Mouse (Mus musculus) spleen, adult 2 months (tissue): ENCODE results near the gene Slc4a4.

Experiments
- CTCF ChIP-seq: fragments of 200-500 bp; IDR thresholded peaks from 2 replicates; pipeline ENCODE4 v1.5.1; 2011; ENCODE audit warnings: mild to moderate bottlenecking, inconsistent platforms; ENCODE audit not compliant: insufficient read depth, insufficient read length, insufficient replicate concordance; ENCODE audit errors: extremely low read depth
- POLR2A ChIP-seq: fragments of 200-500 bp; IDR thresholded peaks from 2 replicates; pipeline ENCODE4 v1.6.1; 2011; ENCODE audit warnings: low read depth, low read length, inconsistent platforms

GRCm38 (mm10) chr5:88982040-88982736 lies 95.6 kb downstream of the Slc4a4 start:
- TF ChIP-seq CTCF (no peak), POLR2A (no peak)
